11 mouse cellular contexts compared by ENCODE assay signal in the genomic region with DNA sequence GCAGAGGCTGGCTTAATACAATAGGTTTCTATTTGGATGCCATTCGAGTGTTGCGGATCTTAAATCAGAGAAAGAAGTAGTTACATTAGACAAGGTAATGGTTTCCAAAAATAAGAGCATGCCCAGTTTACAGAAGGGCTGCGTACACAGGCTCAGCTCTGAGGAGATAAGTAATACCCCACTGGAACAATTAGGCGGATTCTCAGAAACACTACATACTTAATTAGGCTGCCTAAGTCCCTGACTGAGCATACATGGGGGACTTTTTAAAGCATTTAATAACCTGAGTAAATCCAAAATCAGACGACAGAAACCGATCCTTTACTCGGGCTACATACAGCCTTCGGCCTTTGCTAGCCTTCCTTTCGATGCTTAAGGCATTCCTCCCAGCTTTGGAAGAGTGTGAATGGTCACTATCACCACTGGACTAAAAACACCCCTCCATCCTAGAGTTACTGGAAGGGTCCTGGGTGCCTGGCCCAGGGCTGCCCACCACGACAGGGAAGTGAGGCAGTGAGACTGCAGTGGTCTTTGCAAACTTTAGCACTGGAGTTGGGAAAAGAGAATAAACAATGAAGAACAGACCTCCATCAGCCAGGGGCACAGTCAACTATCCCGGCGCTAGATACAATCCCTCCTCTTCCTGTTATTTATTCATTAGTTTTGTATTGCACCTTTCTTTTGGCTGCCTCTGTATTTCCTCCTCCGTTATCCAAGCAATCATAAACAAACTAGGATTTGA. TPM values are rescaled to one million over a fixed set of nuclear protein-coding genes. Genes with fewer than 3 reads are reported as not detected.
DNase-seq lines count a peak whose midpoint lies in the region; ATAC-seq and TF ChIP-seq lines count a peak whose summit lies in the region.
"Had no signal": no experiment of that assay in that cellular context is flagged by ENCODE, and none has a peak within 500 bp of the region (broad histone marks: within the 10 kb centered on the region; RNA-seq: fewer than 3 reads in every experiment).

No protein-coding gene starts in this region.

- H3K36me3 ChIP-seq in heart, embryonic 15.5 days: no peaks in the 10 kb centered on the region
- no peaks in the 10 kb centered on the region for H3K36me3 ChIP-seq in heart, adult 2 months (ENCODE audit: control insufficient read depth, insufficient read depth, low read length)
- no peaks in the 10 kb centered on the region for H3K36me3 ChIP-seq in embryonic facial prominence, embryonic 13.5 days
- no peaks in the 10 kb centered on the region for H3K36me3 ChIP-seq in hindbrain, embryonic 16.5 days (ENCODE audit: control insufficient read depth, insufficient read depth, low read length)
- no peaks in the 10 kb centered on the region for H3K36me3 ChIP-seq in neural tube, embryonic 11.5 days (ENCODE audit: control insufficient read depth, insufficient read depth, low read length)
- H3K36me3 ChIP-seq in thymus, adult 2 months (ENCODE audit: control insufficient read depth, insufficient read depth, low read length): no peaks in the 10 kb centered on the region

- H3K9ac ChIP-seq in heart, embryonic 15.5 days: peak overlapping the region; percentile 82
- no peak overlapping the region for H3K9ac ChIP-seq in heart, adult 2 months (ENCODE audit: low read depth, low read length)
- peak overlapping the region; percentile 89 for H3K9ac ChIP-seq in embryonic facial prominence, embryonic 13.5 days
- peak overlapping the region; percentile 89 for H3K9ac ChIP-seq in hindbrain, embryonic 16.5 days (ENCODE audit: low read depth, low read length)
- H3K9ac ChIP-seq in neural tube, embryonic 11.5 days (ENCODE audit: low read length): peak overlapping the region; percentile 99

- no peak for TF ChIP-seq POLR2A in heart, adult 2 months (IDR thresholded peaks at IDR 0.05; ENCODE audit: insufficient read depth, low read depth, low read length)
- TF ChIP-seq POLR2A in thymus, adult 2 months (IDR thresholded peaks at IDR 0.05; ENCODE audit: control insufficient read depth, extremely low read depth, insufficient read depth, low read length, poor library complexity): no peak

- TF ChIP-seq CTCF in heart, adult 2 months (IDR thresholded peaks at IDR 0.05): no peak
- TF ChIP-seq CTCF in thymus, adult 2 months (IDR thresholded peaks at IDR 0.05; ENCODE audit: borderline replicate concordance, control insufficient read depth, extremely low read depth, insufficient read depth, low read length, poor library complexity): no peak

- H3K27ac ChIP-seq in heart, embryonic 15.5 days: peak overlapping the region; percentile 88
- no peak overlapping the region for H3K27ac ChIP-seq in heart, adult 2 months
- H3K27ac ChIP-seq in embryonic facial prominence, embryonic 13.5 days: no peak overlapping the region
- peak overlapping the region; percentile 72 for H3K27ac ChIP-seq in hindbrain, embryonic 16.5 days (ENCODE audit: low read depth, low read length)
- H3K27ac ChIP-seq in neural tube, embryonic 11.5 days (ENCODE audit: low read depth, low read length): no peak overlapping the region
- H3K27ac ChIP-seq in thymus, adult 2 months (ENCODE audit: control insufficient read depth, insufficient read depth, low read length): no peak overlapping the region

- intact Hi-C loops in heart, adult 2 months (cut with DNase I): loop anchor here (5.0 kb wide), 2 partner anchors 344 to 494 kb away; no protein-coding TSS in a partner anchor

- H3K4me3 ChIP-seq in heart, embryonic 15.5 days: peak overlapping the region; percentile 66
- no peak overlapping the region for H3K4me3 ChIP-seq in heart, adult 2 months
- H3K4me3 ChIP-seq in embryonic facial prominence, embryonic 13.5 days: peak overlapping the region; percentile 73
- peak overlapping the region; percentile 78 for H3K4me3 ChIP-seq in hindbrain, embryonic 16.5 days (ENCODE audit: low read length)
- peak overlapping the region; percentile 93 for H3K4me3 ChIP-seq in neural tube, embryonic 11.5 days (ENCODE audit: low read depth, low read length)
- H3K4me3 ChIP-seq in thymus, adult 2 months (ENCODE audit: control insufficient read depth, insufficient read depth, low read length): no peak overlapping the region

- TF ChIP-seq EP300 in heart, adult 2 months (IDR thresholded peaks at IDR 0.05; ENCODE audit: insufficient read depth, low read depth, low read length): no peak

- no peaks in the 10 kb centered on the region for H3K9me3 ChIP-seq in heart, embryonic 15.5 days (replicated peaks)
- H3K9me3 ChIP-seq in embryonic facial prominence, embryonic 13.5 days: no peaks in the 10 kb centered on the region
- no peaks in the 10 kb centered on the region for H3K9me3 ChIP-seq in hindbrain, embryonic 16.5 days (ENCODE audit: control insufficient read depth, low read length)
- H3K9me3 ChIP-seq in neural tube, embryonic 11.5 days (ENCODE audit: control insufficient read depth, low read length): no peaks in the 10 kb centered on the region

- no peak for DNase-seq in heart, adult 2 months
- no peak for DNase-seq in neural tube, embryonic 11.5 days (ENCODE audit: low spot score)
- DNase-seq in urinary bladder, adult 18-20 months (ENCODE audit: low spot score in 2 of 2): no peak
- DNase-seq in cerebellum, adult 18-20 months: no peak
- DNase-seq in thymus, adult 2 months: no peak
- DNase-seq: kidney, postnatal 36 days had no signal

- WGBS in heart, embryonic 15.5 days: 37% methylated on average over 13 of the region's 13 CpGs
- WGBS in heart, adult 2 months: 41% methylated on average over 13 of the region's 13 CpGs
- WGBS in embryonic facial prominence, embryonic 13.5 days: 29% methylated on average over 13 of the region's 13 CpGs
- WGBS in hindbrain, embryonic 16.5 days: 8% methylated on average over 13 of the region's 13 CpGs
- WGBS in neural tube, embryonic 11.5 days: 26% methylated on average over 13 of the region's 13 CpGs
- 70% methylated on average over 13 of the region's 13 CpGs for whole genome bisulfite sequencing in thymus, adult 2 months

- no peaks in the 10 kb centered on the region for H3K27me3 ChIP-seq in heart, embryonic 15.5 days
- no peaks in the 10 kb centered on the region; the same call in 1 of the 2 replicates for H3K27me3 ChIP-seq in heart, adult 2 months (ENCODE audit: control insufficient read depth, insufficient read depth, low read length)
- H3K27me3 ChIP-seq in embryonic facial prominence, embryonic 13.5 days: peaks cover 8% of the 10 kb centered on the region
- H3K27me3 ChIP-seq in hindbrain, embryonic 16.5 days (replicated peaks; ENCODE audit: control insufficient read depth, insufficient read depth, low read length): no peaks in the 10 kb centered on the region
- H3K27me3 ChIP-seq in neural tube, embryonic 11.5 days (ENCODE audit: control insufficient read depth, insufficient read depth, low read length): no peaks in the 10 kb centered on the region
- H3K27me3 ChIP-seq in thymus, adult 2 months (ENCODE audit: control insufficient read depth, insufficient read depth, low read length): no peaks in the 10 kb centered on the region; the same call in 1 of the 2 replicates

- H3K4me1 ChIP-seq in heart, embryonic 15.5 days (replicated peaks): peaks cover 25% of the 10 kb centered on the region
- H3K4me1 ChIP-seq in heart, adult 2 months (ENCODE audit: control insufficient read depth, insufficient read depth, low read length): no peaks in the 10 kb centered on the region
- peaks cover 32% of the 10 kb centered on the region for H3K4me1 ChIP-seq in embryonic facial prominence, embryonic 13.5 days
- peaks cover 15% of the 10 kb centered on the region for H3K4me1 ChIP-seq in hindbrain, embryonic 16.5 days (ENCODE audit: control insufficient read depth, insufficient read depth, low read depth, low read length)
- peaks cover 6% of the 10 kb centered on the region for H3K4me1 ChIP-seq in neural tube, embryonic 11.5 days (ENCODE audit: control insufficient read depth, insufficient read depth, low read length)
- H3K4me1 ChIP-seq in thymus, adult 2 months (replicated peaks; ENCODE audit: control insufficient read depth, insufficient read depth, low read length): peaks cover 8% of the 10 kb centered on the region

- no peak for ATAC-seq in heart, embryonic 15.5 days (replicated peaks; ENCODE audit: insufficient number of reproducible peaks, insufficient read depth, low FRiP score, low read depth)
- no peak for ATAC-seq in embryonic facial prominence, embryonic 13.5 days (ENCODE audit: insufficient number of reproducible peaks, insufficient read depth, low FRiP score, low TSS enrichment, low read depth)
- no peak for ATAC-seq in hindbrain, embryonic 16.5 days
- no peak for ATAC-seq in neural tube, embryonic 11.5 days (ENCODE audit: insufficient read depth, low FRiP score, low TSS enrichment)
- ATAC-seq: CD4-positive, CD25-positive, alpha-beta regulatory T cell, adult 4 months had no signal

- no peaks in the 10 kb centered on the region for H3K79me2 ChIP-seq in heart, adult 2 months (replicated peaks; ENCODE audit: control insufficient read depth, insufficient read depth, low read length)

- H3K4me2 ChIP-seq in heart, embryonic 15.5 days: peak overlapping the region; percentile 80
- H3K4me2 ChIP-seq in embryonic facial prominence, embryonic 13.5 days: peak overlapping the region; percentile 83
- peak overlapping the region; percentile 66 for H3K4me2 ChIP-seq in hindbrain, embryonic 16.5 days (ENCODE audit: low read length)
- peak overlapping the region; percentile 56 for H3K4me2 ChIP-seq in neural tube, embryonic 11.5 days (ENCODE audit: low read depth)

RNA-seq across cellular contexts. Expression of a gene that starts 1.8 kb away (rescaled TPM):
- 15.0 and 17.1 TPM in 2 replicates for polyA plus RNA-seq in heart, embryonic 15.5 days (2015; fragmentation: Nextera tagmentation; extraction: Ambion mirVana)
- total RNA-seq in heart, adult 2 months (2021): 1 to 10 TPM; 2.9 to 3.5 TPM
- 3.0 and 3.8 TPM in 2 replicates for polyA plus RNA-seq in heart, adult 2 months (2012; rRNA removed)
- 5.0 and 8.1 TPM in 2 replicates for polyA plus RNA-seq in embryonic facial prominence, embryonic 13.5 days (2015; fragmentation: Nextera tagmentation; extraction: Ambion mirVana)
- polyA plus RNA-seq in hindbrain, embryonic 16.5 days (2015; fragmentation: Nextera tagmentation; extraction: Ambion mirVana): 11.2 and 12.8 TPM in 2 replicates
- polyA plus RNA-seq in neural tube, embryonic 11.5 days (2014; fragmentation: Nextera tagmentation; extraction: Ambion mirVana): 40.8 and 42.6 TPM in 2 replicates
- polyA plus RNA-seq in thymus, adult 2 months (2012; rRNA removed): 7.8 and 8.4 TPM in 2 replicates
- total RNA-seq: common myeloid progenitor, adult 5-6 weeks had no signal
- polyA plus RNA-seq: CD4-positive, CD25-positive, alpha-beta regulatory T cell, adult 4 months had no signal

Comparison
In these comparisons a context has a peak if more than half of its experiments do, and no peak if none do; other contexts are left out.
1. H3K27ac ChIP-seq: peak in heart, embryonic 15.5 days (single experiment) and hindbrain, embryonic 16.5 days (single experiment); none in heart, adult 2 months (single experiment), embryonic facial prominence, embryonic 13.5 days (single experiment), neural tube, embryonic 11.5 days (single experiment) and thymus, adult 2 months (single experiment).
2. H3K4me3 ChIP-seq: peak in heart, embryonic 15.5 days (single experiment), embryonic facial prominence, embryonic 13.5 days (single experiment), hindbrain, embryonic 16.5 days (single experiment) and neural tube, embryonic 11.5 days (single experiment); none in heart, adult 2 months (single experiment) and thymus, adult 2 months (single experiment).
3. Peak in every context shown above with its lines, with median percentiles within 50 percentile points of each other: H3K4me2 ChIP-seq.